Mouse (Mus musculus) lung, embryonic 14.5 days (tissue): Measurements from ENCODE around the gene Tdrd7. TPM values are rescaled to one million over a fixed set of nuclear protein-coding genes. Genes with fewer than 3 reads are reported as not detected.
A peak's percentile ranks its signal among the peaks of the same experiment; 100 is the strongest.

Experiments used
- ATAC-seq: fragments of 200-750 bp; cut with Nextera tagmentation; 2 replicates; pipeline ENCODE4 v1.8.0; 2017; ENCODE audit warnings: mild to moderate bottlenecking, moderate TSS enrichment, moderate library complexity; ENCODE audit not compliant: insufficient read depth
- DNase-seq: peaks from one replicate; pipeline ENCODE4 v3.0.0-alpha.2; 2015
- H3K27ac ChIP-seq: fragments of 300-500 bp; sonication (generic); 2 replicates; pipeline ENCODE4 v1.5.1; 2014; ENCODE audit warnings: low read depth, mild to moderate bottlenecking, moderate library complexity
- H3K27me3 ChIP-seq: fragments of 300-500 bp; sonication (generic); 2 replicates; pipeline ENCODE4 v1.6.1; 2014; ENCODE audit warnings: low read length, control low read depth; ENCODE audit not compliant: insufficient read depth
- H3K36me3 ChIP-seq: fragments of 300-500 bp; sonication (generic); 2 replicates; pipeline ENCODE4 v1.6.1; 2014; ENCODE audit warnings: control low read depth; ENCODE audit not compliant: insufficient read depth
- H3K4me1 ChIP-seq: fragments of 300-500 bp; sonication (generic); 2 replicates; pipeline ENCODE4 v1.6.1; 2014; ENCODE audit warnings: antibody characterized with exemption, control low read depth; ENCODE audit not compliant: insufficient read depth
- H3K4me2 ChIP-seq: fragments of 300-500 bp; sonication (generic); 2 replicates; pipeline ENCODE4 v1.6.1; 2014; ENCODE audit warnings: mild to moderate bottlenecking
- H3K4me3 ChIP-seq: fragments of 300-500 bp; sonication (generic); 2 replicates; pipeline ENCODE4 v1.5.1; 2014; ENCODE audit warnings: low read depth, low read length
- H3K9ac ChIP-seq: fragments of 300-500 bp; sonication (generic); 2 replicates; pipeline ENCODE4 v1.6.1; 2014
- H3K9me3 ChIP-seq: fragments of 300-500 bp; sonication (generic); 2 replicates; pipeline ENCODE4 v1.6.1; 2016; ENCODE audit warnings: low read depth, low read length, control low read depth
- CTCF ChIP-seq: IDR thresholded peaks from 2 replicates; pipeline ENCODE4 v1.5.1; 2016; ENCODE audit warnings: antibody characterized with exemption, low read depth
- WGBS: fragments of 180-500 bp; shearing (Covaris S2); extraction: QIAGEN DNeasy Blood & Tissue Kit; methylation state at CpG from one replicate; pipeline ENCODE4 v1.1.7; 2014; 5-methylcytosine and 5-hydroxymethylcytosine counted together
- polyA plus RNA-seq: library from polyadenylated mRNA; unstranded; fragments of >200 nt; fragmentation: Nextera tagmentation; extraction: Ambion mirVana; gene quantifications from 2 replicates; pipeline ENCODE4 v1.2.1, GENCODE M21; 2014

The Tdrd7 gene
- polyA plus RNA-seq, 1 experiment from 2014 or later: 15.8 TPM

DNA sequence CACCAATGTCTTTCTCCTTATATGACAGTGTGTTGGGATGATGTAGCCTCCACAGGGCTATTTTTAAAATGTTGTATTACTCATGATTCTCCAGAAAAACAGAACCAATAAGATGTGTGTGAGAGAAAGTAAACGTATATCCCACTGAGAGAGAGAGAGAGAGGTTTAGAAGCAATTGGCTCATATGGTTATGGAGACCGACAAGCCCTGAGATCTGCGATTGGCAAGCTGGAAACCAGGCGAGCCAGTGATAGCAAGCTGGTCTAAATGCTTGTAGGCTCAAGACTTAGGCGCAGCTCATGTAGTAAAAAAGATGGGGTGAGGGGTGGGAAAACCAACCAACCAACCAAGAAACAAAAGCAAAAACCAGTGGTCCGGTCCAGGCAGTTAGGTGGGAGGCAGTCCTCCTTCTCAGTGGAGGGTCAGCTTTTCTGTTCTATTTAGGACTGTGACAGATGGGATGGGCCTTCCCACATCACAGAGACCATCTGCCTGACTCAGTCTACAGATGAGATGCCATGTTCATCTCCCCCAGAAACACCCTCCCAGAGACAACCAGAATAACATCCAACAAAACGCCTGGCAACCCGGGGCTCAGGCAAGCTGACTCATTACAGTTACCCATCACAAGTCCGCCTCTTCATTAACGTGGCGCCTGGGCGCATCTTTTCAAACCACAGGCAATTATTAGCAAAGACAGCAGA lies 96.3 kb downstream of the Tdrd7 start:
- Histone ChIP-seq H3K27ac (no peak overlapping the region), H3K4me1 (no peaks in the 10 kb centered on the region), H3K4me3 (no peak overlapping the region), H3K27me3 (no peaks in the 10 kb centered on the region), H3K9ac (no peak overlapping the region), H3K36me3 (no peaks in the 10 kb centered on the region), H3K4me2 (no peak overlapping the region), H3K9me3 (no peaks in the 10 kb centered on the region)
- ATAC-seq: no peak
- no peak for TF ChIP-seq CTCF
- 88% methylated on average over 12 of the region's 12 CpGs for WGBS
- no peak for DNase-seq

DNA sequence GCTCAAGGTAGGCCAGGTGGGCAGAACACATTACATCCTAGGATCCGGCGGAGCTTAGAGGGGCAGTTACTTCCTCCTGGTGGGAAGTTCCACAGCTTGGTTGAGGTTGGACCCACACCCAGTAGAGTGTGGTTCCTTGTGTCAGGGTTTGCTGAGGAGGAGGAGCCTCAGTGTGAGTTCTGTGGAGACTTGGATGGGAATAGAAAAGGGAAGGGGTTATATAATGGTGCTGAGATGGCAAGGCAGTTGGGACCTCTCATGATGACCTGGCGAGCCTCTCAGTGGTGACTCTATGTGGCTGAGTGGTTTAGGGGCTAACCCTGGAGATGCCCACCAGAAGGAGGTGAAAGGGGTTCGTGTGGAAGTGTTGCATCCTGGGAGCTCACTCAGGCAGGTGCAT lies 98.7 kb downstream of the Tdrd7 start:
- DNase-seq (no peak), ATAC-seq (no peak)
- H3K36me3 ChIP-seq: no peaks in the 10 kb centered on the region
- no peak overlapping the region for H3K4me2 ChIP-seq
- no peaks in the 10 kb centered on the region for H3K4me1 ChIP-seq
- H3K27ac ChIP-seq: no peak overlapping the region
- 74% methylated on average over 4 of the region's 4 CpGs for WGBS
- no peaks in the 10 kb centered on the region for H3K9me3 ChIP-seq
- no peaks in the 10 kb centered on the region for H3K27me3 ChIP-seq
- no peak for TF ChIP-seq CTCF
- H3K4me3 ChIP-seq: no peak overlapping the region
- no peak overlapping the region for H3K9ac ChIP-seq

DNA sequence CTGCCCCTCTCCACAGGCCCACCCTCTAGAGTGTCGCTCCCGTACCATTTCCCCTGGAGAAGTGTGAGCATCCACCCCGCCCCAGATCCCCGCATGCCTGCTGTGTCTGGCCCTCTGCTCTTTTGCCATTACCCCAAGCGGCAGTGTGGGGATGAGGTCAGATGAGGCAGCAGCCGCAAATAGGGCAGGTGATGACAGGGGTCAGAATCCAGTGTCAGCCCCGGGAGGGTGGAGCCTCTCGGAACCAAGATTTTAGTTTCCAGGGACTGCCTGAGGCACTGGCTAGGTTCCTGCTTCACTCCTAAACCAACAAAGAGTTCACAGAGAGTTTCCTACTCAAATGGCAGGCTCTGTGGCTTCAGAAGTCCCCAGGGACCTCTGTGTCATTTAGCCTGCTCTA lies 99.1 kb downstream of the Tdrd7 start:
- ATAC-seq: no peak
- H3K9me3 ChIP-seq: no peaks in the 10 kb centered on the region
- no peak overlapping the region for H3K4me3 ChIP-seq
- H3K27ac ChIP-seq: 0 out of 2 replicates have a peak overlapping the region, but pooled peaks have one; percentile 40
- no peak for DNase-seq
- H3K36me3 ChIP-seq: no peaks in the 10 kb centered on the region
- 35% methylated on average over 8 of the region's 8 CpGs for WGBS
- H3K9ac ChIP-seq: no peak overlapping the region
- H3K27me3 ChIP-seq: no peaks in the 10 kb centered on the region
- no peak for TF ChIP-seq CTCF
- no peak overlapping the region for H3K4me2 ChIP-seq
- H3K4me1 ChIP-seq: no peaks in the 10 kb centered on the region

DNA sequence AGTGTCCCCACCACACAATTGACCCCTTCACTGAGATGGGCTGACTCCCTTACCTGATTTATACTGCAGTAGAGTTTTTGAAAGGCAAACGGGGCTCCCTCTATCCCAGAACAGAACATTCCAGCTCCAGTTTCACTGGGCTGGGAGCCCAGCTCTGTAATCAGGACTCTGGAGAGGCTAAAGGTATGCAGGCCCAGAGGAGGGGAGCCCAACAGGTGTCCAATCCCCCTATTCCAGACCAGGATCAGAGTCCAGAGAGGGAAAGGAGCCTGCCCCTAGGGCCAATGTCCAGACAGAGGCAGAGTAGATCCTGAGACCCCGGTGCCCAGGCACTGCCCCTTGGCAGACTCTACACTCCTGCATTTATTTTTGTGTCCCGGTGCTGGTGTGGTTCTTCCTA lies 99.8 kb downstream of the Tdrd7 start:
- WGBS: 70% methylated on average over 3 of the region's 3 CpGs
- peak; percentile 31; the same call in 1 of the 2 replicates for ATAC-seq
- Histone ChIP-seq H3K4me1 (no peaks in the 10 kb centered on the region), H3K9ac (no peak overlapping the region), H3K27ac (peak overlapping the region; percentile 40; the same call in 1 of the 2 replicates), H3K36me3 (no peaks in the 10 kb centered on the region), H3K4me3 (no peak overlapping the region), H3K4me2 (no peak overlapping the region), H3K9me3 (no peaks in the 10 kb centered on the region), H3K27me3 (no peaks in the 10 kb centered on the region)
- peak; percentile 34 for DNase-seq
- no peak for TF ChIP-seq CTCF

DNA sequence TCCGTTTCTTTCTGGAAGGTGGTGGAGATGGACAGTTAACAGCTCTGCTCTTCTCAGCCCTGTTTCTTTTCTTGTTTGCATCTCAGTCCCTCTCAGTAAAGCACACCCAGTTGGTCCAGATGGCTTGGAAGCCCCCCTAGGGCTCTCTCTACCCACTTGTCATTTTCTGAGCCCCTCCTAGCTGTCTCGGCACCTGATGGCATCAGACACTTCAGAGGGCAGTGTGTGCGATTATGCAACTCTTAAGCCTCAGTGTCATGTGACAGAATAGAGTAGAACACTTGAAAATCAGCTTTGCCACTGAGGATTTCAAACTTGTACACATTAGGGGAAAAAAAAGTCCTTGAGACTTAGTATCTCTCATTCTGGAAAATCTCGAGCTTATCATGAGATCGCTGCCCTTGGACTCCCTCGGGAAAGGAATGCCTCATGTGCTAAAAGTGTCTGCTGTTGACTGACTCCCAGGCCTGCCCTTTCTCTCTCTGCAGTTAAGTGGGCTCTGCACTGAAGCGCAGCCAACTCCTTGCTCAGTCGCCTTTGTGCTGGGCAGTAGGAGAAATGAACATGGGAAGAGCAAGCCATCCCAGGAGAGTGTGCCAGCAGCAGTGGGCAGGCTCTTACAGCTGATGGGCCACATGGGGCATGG lies 100.7 kb downstream of the Tdrd7 start:
- TF ChIP-seq CTCF: no peak
- ATAC-seq (peak; percentile 17; the same call in 1 of the 2 replicates), DNase-seq (peak; percentile 43)
- no peak overlapping the region for H3K27ac ChIP-seq
- H3K9ac ChIP-seq: no peak overlapping the region
- no peaks in the 10 kb centered on the region for H3K4me1 ChIP-seq
- H3K9me3 ChIP-seq: no peaks in the 10 kb centered on the region
- no peak overlapping the region for H3K4me3 ChIP-seq
- WGBS: 33% methylated on average over 8 of the region's 8 CpGs
- H3K4me2 ChIP-seq: no peak overlapping the region
- no peaks in the 10 kb centered on the region for H3K36me3 ChIP-seq
- no peaks in the 10 kb centered on the region for H3K27me3 ChIP-seq

DNA sequence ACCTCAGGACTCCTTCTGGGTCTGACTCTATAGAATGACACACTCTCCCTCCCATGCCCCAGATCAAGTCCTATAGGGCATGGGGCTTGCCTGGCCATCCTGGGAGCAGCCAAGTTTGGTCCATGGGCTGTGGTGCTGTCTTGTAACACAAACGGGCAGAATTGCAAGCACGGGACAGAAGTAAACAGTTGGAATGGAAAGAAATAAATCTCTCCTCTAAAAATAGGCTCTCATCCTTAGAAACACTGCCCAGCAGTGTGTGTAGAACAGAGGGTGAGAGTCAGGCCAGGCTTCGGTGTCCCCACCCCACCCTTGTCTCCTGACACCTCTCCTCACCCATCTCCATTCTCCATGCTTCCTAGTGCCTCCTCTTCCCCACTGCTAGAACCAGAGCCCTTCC lies 102.9 kb downstream of the Tdrd7 start:
- Histone ChIP-seq H3K4me1 (no peaks in the 10 kb centered on the region), H3K9ac (no peak overlapping the region), H3K27ac (no peak overlapping the region), H3K9me3 (no peaks in the 10 kb centered on the region), H3K4me3 (no peak overlapping the region), H3K36me3 (no peaks in the 10 kb centered on the region), H3K4me2 (no peak overlapping the region), H3K27me3 (no peaks in the 10 kb centered on the region)
- DNase-seq (no peak), ATAC-seq (no peak)
- TF ChIP-seq CTCF: no peak
- WGBS: 46% methylated on average over 3 of the region's 3 CpGs

DNA sequence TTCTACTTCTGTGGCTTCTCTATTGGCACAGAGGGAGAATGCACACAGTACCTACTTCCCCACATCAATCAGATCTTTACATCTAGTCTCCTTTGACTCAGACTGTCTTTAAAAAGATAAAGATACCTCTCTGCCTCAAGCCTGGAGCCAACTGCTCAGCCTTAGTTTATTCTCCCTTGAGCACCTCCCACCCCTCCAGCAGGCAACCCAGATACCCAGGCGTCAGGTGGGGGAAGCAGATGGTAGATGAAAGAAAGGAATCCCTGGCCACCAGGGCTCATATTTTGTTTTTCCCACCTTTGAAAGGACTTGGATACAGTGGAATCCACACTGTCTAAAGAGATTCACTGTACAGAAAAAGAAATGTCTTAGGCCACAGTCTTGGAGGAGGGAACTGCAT lies 103.4 kb downstream of the Tdrd7 start:
- H3K27ac ChIP-seq: no peak overlapping the region
- H3K9me3 ChIP-seq: no peaks in the 10 kb centered on the region
- no peak overlapping the region for H3K4me3 ChIP-seq
- H3K36me3 ChIP-seq: no peaks in the 10 kb centered on the region
- 19% methylated on average over 1 of the region's 1 CpGs for WGBS
- no peaks in the 10 kb centered on the region for H3K4me1 ChIP-seq
- no peak for ATAC-seq
- no peak overlapping the region for H3K9ac ChIP-seq
- H3K4me2 ChIP-seq: no peak overlapping the region
- DNase-seq: no peak
- no peak for TF ChIP-seq CTCF
- no peaks in the 10 kb centered on the region for H3K27me3 ChIP-seq
